Mouse (Mus musculus) liver, postnatal 0 days (tissue): ENCODE measurements around the gene Slu7.
A peak's percentile ranks its signal among the peaks of the same experiment; 100 is the strongest.

Experiments used
- CTCF ChIP-seq: sonication (generic); IDR thresholded peaks from 2 replicates; pipeline ENCODE4 v1.5.1; 2016; ENCODE audit warnings: antibody characterized with exemption, low read depth
- EP300 ChIP-seq: IDR thresholded peaks from 2 replicates; pipeline ENCODE4 v1.6.1; 2016; ENCODE audit warnings: antibody characterized with exemption, low read depth, mild to moderate bottlenecking

- TF ChIP-seq CTCF (peak; percentile 31; the same call in 1 of the 2 replicates), EP300 (no peak)
Observed at GRCm38 (mm10) chr11:43452266-43452665, 18.7 kb downstream of the Slu7 start.
